Mouse (Mus musculus) splenic B cell, adult 2 months (primary cell): ENCODE measurements around the gene Krba1.

Source experiments
- DNase-seq: peaks from one replicate; pipeline ENCODE4 v3.0.0-alpha.2; 2011; ENCODE audit warnings: low read depth, low spot score
- H3K27me3 ChIP-seq: 2 replicates; pipeline ENCODE4 v1.6.1; 2012; ENCODE audit warnings: mild to moderate bottlenecking, low read length, moderate library complexity, mixed read lengths; ENCODE audit not compliant: control insufficient read depth, poor library complexity, insufficient read depth, severe bottlenecking
- H3K36me3 ChIP-seq: 2 replicates; pipeline ENCODE4 v1.6.1; 2012; ENCODE audit warnings: mild to moderate bottlenecking, low read length, moderate library complexity, mixed read lengths; ENCODE audit not compliant: control insufficient read depth, poor library complexity, insufficient read depth, severe bottlenecking

Gene Krba1

GRCm38 (mm10) chr6:48452151-48452550 is 56.8 kb downstream of the Krba1 start:
- no peak for DNase-seq
- H3K27me3 ChIP-seq: no peaks in the 10 kb centered on the region
- H3K36me3 ChIP-seq: no peaks in the 10 kb centered on the region

GRCm38 (mm10) chr6:48452771-48453170 is 57.4 kb downstream of the Krba1 start:
- no peak for DNase-seq
- Histone ChIP-seq H3K27me3 (no peaks in the 10 kb centered on the region), H3K36me3 (no peaks in the 10 kb centered on the region)

- H3K27me3 ChIP-seq: no peaks in the 10 kb centered on the region
- DNase-seq: no peak
- no peaks in the 10 kb centered on the region for H3K36me3 ChIP-seq
These were observed 69.7 kb downstream of the Krba1 start for GRCm38 (mm10) chr6:48464966-48465679.

- H3K36me3 ChIP-seq: no peaks in the 10 kb centered on the region
These were observed 71.3 kb downstream of the Krba1 start for GRCm38 (mm10) chr6:48466715-48467114.

GRCm38 (mm10) chr6:48467490-48467889 is 72.1 kb downstream of the Krba1 start:
- Histone ChIP-seq H3K36me3 (no peaks in the 10 kb centered on the region), H3K27me3 (no peaks in the 10 kb centered on the region)
- DNase-seq: no peak

More at GRCm38 (mm10) chr6:48466715-48467114, 71.3 kb downstream of the Krba1 start:
- H3K27me3 ChIP-seq: no peaks in the 10 kb centered on the region
- DNase-seq: no peak
